Mouse (Mus musculus): ENCODE data around the gene Bcl6b.
A peak's percentile ranks its signal among the peaks of the same experiment; 100 is the strongest.

Bcl6b gene

GRCm38 (mm10) chr11:70212423-70212822 is 17.2 kb downstream of the Bcl6b start, which contains the start of gene Slc16a11:
Gene Slc16a11, plus strand, starts transcription at chr11:70212752.
- no peak for DNase-seq

- no peak for DNase-seq
Measured at GRCm38 (mm10) chr11:70211972-70212371, 17.6 kb downstream of the Bcl6b start.

- DNase-seq: no peak
Measured at GRCm38 (mm10) chr11:70210681-70211080, 18.9 kb downstream of the Bcl6b start.

- no peak for DNase-seq
Measured at GRCm38 (mm10) chr11:70208778-70209388, 20.7 kb downstream of the Bcl6b start.

GRCm38 (mm10) chr11:70207283-70207682 is 22.3 kb downstream of the Bcl6b start:
- no peak for DNase-seq

GRCm38 (mm10) chr11:70206801-70207200 is 22.8 kb downstream of the Bcl6b start:
- no peak for DNase-seq

GRCm38 (mm10) chr11:70201691-70202090 is 27.9 kb downstream of the Bcl6b start:
- peak; percentile 86 to 88 for DNase-seq

- no peak for DNase-seq
Measured at GRCm38 (mm10) chr11:70200036-70200608, 29.5 kb downstream of the Bcl6b start.

- DNase-seq: no peak
Measured at GRCm38 (mm10) chr11:70199107-70199506, 30.5 kb downstream of the Bcl6b start.

- DNase-seq: no peak
Measured at GRCm38 (mm10) chr11:70198332-70198731, 31.3 kb downstream of the Bcl6b start.

GRCm38 (mm10) chr11:70193354-70194285 is 36.0 kb downstream of the Bcl6b start:
- DNase-seq: no peak

- no peak for DNase-seq
Measured at GRCm38 (mm10) chr11:70192157-70192556, 37.4 kb downstream of the Bcl6b start.

- no peak for DNase-seq
Measured at GRCm38 (mm10) chr11:70191188-70191587, 38.4 kb downstream of the Bcl6b start.

- DNase-seq: no peak
Measured at GRCm38 (mm10) chr11:70189319-70190134, 40.1 kb downstream of the Bcl6b start.

GRCm38 (mm10) chr11:70185120-70185519 is 44.5 kb downstream of the Bcl6b start:
- no peak for DNase-seq

- DNase-seq: no peak
Measured at GRCm38 (mm10) chr11:70180496-70180895, 49.1 kb downstream of the Bcl6b start.

GRCm38 (mm10) chr11:70179401-70179800 is 50.2 kb downstream of the Bcl6b start:
- DNase-seq: peak; percentile 26 to 27

- DNase-seq: no peak
Measured at GRCm38 (mm10) chr11:70178756-70179155, 50.8 kb downstream of the Bcl6b start.

GRCm38 (mm10) chr11:70178311-70178710 is 51.3 kb downstream of the Bcl6b start:
- peak; percentile 15 to 19 for DNase-seq

- peak in 1 of 2 experiments; percentile 20 for DNase-seq
Measured at GRCm38 (mm10) chr11:70177647-70178046, 52.0 kb downstream of the Bcl6b start.

- no peak for DNase-seq
Measured at GRCm38 (mm10) chr11:70174491-70174890, 55.1 kb downstream of the Bcl6b start.
